Mouse (Mus musculus): ENCODE data around the gene Usp18. TPM values are rescaled to one million over a fixed set of nuclear protein-coding genes. Genes with fewer than 3 reads are reported as not detected.
A peak's percentile ranks its signal among the peaks of the same experiment; 100 is the strongest.

The Usp18 gene
- polyA plus RNA-seq, 1 experiment from 2014 or later: 1.7 TPM

DNA sequence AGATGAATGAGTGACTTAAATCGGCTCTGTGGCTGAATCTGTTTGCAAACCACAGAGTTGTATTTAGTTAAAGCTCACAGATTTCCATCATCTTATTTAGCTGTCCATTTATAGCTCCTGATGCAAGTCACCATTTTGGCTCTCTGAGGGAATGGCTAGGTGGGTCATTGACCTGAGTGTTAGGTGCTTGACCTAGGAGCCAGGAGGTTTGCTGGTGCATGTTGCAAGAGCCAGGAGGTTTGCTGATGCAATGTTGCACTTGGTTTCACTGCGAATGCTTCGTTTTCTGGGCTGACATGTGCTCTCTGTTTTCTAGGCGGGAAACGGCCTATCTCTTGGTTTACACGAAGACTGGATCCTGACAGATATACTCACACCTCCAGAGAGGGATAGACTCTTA, 24.4 kb downstream of the Usp18 start:
- ATAC-seq: no peak
- Histone ChIP-seq H3K27me3 (replicated peaks; ENCODE audit: control insufficient read depth, insufficient read depth, low read length) (no peaks in the 10 kb centered on the region), H3K9me3 (ENCODE audit: control insufficient read depth, low read length) (no peaks in the 10 kb centered on the region), H3K4me1 (ENCODE audit: control insufficient read depth, insufficient read depth, low read depth, low read length) (no peaks in the 10 kb centered on the region), H3K27ac (ENCODE audit: low read depth, low read length) (no peak overlapping the region), H3K4me2 (ENCODE audit: low read length) (no peak overlapping the region), H3K36me3 (ENCODE audit: control insufficient read depth, insufficient read depth, low read length) (no peaks in the 10 kb centered on the region), H3K9ac (ENCODE audit: low read depth, low read length) (no peak overlapping the region; the same call in 1 of the 2 replicates), H3K4me3 (ENCODE audit: low read length) (no peak overlapping the region)
- WGBS: 83% methylated on average over 6 of the region's 6 CpGs

DNA sequence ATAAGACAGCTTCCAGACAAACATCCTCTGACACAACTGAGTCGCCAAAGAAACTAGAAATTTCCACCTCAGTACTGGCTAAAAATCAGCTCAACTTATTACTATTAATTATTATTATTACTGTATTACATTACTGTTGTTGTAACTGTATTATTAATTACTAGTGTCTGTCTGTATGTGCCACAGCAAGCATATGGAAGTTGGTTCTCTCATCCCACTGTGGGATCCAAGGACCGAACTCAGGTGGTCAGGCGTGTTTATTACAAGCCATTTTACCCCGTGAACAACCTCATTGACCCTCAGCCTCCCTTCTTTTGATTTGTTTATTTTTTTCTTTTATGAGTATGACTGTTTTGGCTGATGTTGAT, 26.0 kb downstream of the Usp18 start:
- Histone ChIP-seq H3K27me3 (replicated peaks; ENCODE audit: control insufficient read depth, insufficient read depth, low read length) (no peaks in the 10 kb centered on the region), H3K36me3 (ENCODE audit: control insufficient read depth, insufficient read depth, low read length) (no peaks in the 10 kb centered on the region), H3K9me3 (ENCODE audit: control insufficient read depth, low read length) (no peaks in the 10 kb centered on the region), H3K4me3 (ENCODE audit: low read length) (no peak overlapping the region), H3K4me2 (ENCODE audit: low read length) (peak overlapping the region; percentile 76), H3K4me1 (ENCODE audit: control insufficient read depth, insufficient read depth, low read depth, low read length) (no peaks in the 10 kb centered on the region), H3K9ac (ENCODE audit: low read depth, low read length) (no peak overlapping the region), H3K27ac (ENCODE audit: low read depth, low read length) (no peak overlapping the region)
- 12% methylated on average over 4 of the region's 4 CpGs for WGBS
- peak; percentile 13; the same call in 1 of the 2 replicates for ATAC-seq

DNA sequence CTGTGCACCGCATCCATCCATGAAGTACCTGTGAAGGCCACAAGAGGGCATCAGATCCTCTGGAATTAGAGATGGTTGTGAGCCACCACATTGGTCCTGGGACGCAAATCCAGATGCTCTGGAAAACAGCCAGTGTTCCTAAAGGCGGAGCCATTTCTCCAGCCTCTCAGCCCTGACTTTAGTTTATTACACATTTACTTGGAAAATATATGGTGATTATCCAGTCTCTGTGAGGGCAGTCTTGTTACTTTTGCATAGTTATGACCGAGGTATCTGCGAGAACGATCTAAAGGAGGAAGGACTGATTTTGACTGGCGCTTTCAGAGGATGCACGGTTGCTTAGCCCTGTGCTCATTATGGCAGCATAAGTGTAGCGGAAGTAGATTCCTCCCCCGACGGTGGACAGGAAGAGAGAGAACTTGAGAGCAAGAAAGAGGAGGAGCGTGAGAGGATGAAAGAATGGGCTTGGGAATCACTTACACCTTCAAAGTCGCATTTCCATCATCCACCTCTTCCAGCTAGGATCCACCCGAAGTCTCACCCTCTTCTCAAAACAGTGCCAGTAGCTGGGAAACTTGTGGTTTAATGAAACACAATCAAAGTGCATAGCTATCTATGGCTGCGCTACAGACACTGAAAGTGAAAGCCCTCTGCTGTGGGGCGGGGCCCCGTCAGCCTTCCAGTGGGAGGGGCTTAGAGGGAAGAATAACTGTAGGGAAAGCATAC, 26.5 kb downstream of the Usp18 start:
- no peaks in the 10 kb centered on the region for H3K4me1 ChIP-seq (ENCODE audit: control insufficient read depth, insufficient read depth, low read depth, low read length)
- no peaks in the 10 kb centered on the region for H3K36me3 ChIP-seq (ENCODE audit: control insufficient read depth, insufficient read depth, low read length)
- peak; percentile 96 for ATAC-seq
- peak overlapping the region; percentile 76 for H3K4me2 ChIP-seq (ENCODE audit: low read length)
- WGBS: 9% methylated on average over 17 of the region's 17 CpGs
- H3K4me3 ChIP-seq (ENCODE audit: low read length): peak overlapping the region; percentile 46
- H3K9me3 ChIP-seq (ENCODE audit: control insufficient read depth, low read length): no peaks in the 10 kb centered on the region
- peak overlapping the region; percentile 57; the same call in 1 of the 2 replicates for H3K9ac ChIP-seq (ENCODE audit: low read depth, low read length)
- H3K27ac ChIP-seq (ENCODE audit: low read depth, low read length): peak overlapping the region; percentile 79
- H3K27me3 ChIP-seq (replicated peaks; ENCODE audit: control insufficient read depth, insufficient read depth, low read length): no peaks in the 10 kb centered on the region

- H3K36me3 ChIP-seq (ENCODE audit: control insufficient read depth, insufficient read depth, low read length): no peaks in the 10 kb centered on the region
- ATAC-seq: no peak
- H3K4me1 ChIP-seq (ENCODE audit: control insufficient read depth, insufficient read depth, low read depth, low read length): no peaks in the 10 kb centered on the region
- H3K27ac ChIP-seq (ENCODE audit: low read depth, low read length): no peak overlapping the region
- no peaks in the 10 kb centered on the region for H3K9me3 ChIP-seq (ENCODE audit: control insufficient read depth, low read length)
- H3K9ac ChIP-seq (ENCODE audit: low read depth, low read length): no peak overlapping the region
- no peaks in the 10 kb centered on the region for H3K27me3 ChIP-seq (replicated peaks; ENCODE audit: control insufficient read depth, insufficient read depth, low read length)
- whole genome bisulfite sequencing: 86% methylated on average over 3 of the region's 3 CpGs
- no peak overlapping the region for H3K4me3 ChIP-seq (ENCODE audit: low read length)
- H3K4me2 ChIP-seq (ENCODE audit: low read length): no peak overlapping the region
Observed at GRCm38 (mm10) chr6:121274356-121274755, 28.6 kb downstream of the Usp18 start.

GRCm38 (mm10) chr6:121284132-121284531, 38.4 kb downstream of the Usp18 start:
- Histone ChIP-seq H3K9ac (ENCODE audit: low read depth, low read length) (no peak overlapping the region), H3K4me1 (ENCODE audit: control insufficient read depth, insufficient read depth, low read depth, low read length) (no peaks in the 10 kb centered on the region), H3K9me3 (ENCODE audit: control insufficient read depth, low read length) (no peaks in the 10 kb centered on the region), H3K27me3 (replicated peaks; ENCODE audit: control insufficient read depth, insufficient read depth, low read length) (no peaks in the 10 kb centered on the region), H3K4me2 (ENCODE audit: low read length) (no peak overlapping the region), H3K36me3 (ENCODE audit: control insufficient read depth, insufficient read depth, low read length) (no peaks in the 10 kb centered on the region), H3K27ac (ENCODE audit: low read depth, low read length) (no peak overlapping the region), H3K4me3 (ENCODE audit: low read length) (no peak overlapping the region)
- ATAC-seq: no peak
- 89% methylated on average over 5 of the region's 5 CpGs for WGBS

DNA sequence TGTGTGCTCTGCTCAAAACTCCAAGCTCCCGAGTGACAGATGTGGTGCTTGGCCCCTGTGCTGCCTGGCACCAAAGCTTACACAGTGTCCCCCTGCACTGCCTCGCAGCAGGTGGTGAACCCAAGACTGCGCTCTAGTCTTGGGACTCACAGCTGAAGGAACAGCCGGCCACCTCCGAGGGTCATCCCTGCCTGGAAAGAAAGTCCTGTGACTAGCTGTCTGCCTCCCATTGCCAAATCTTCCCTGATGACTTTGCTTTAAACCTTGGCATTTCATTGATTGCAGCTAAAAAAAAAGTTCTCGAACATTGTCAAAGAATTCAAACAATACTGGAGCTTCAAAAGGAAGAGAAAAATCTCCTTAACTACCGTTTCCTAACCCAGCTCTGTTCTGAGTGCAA, 53.6 kb downstream of the Usp18 start:
- ATAC-seq: no peak
- Histone ChIP-seq H3K9me3 (ENCODE audit: control insufficient read depth, low read length) (no peaks in the 10 kb centered on the region), H3K4me3 (ENCODE audit: low read length) (no peak overlapping the region), H3K4me2 (ENCODE audit: low read length) (no peak overlapping the region), H3K27me3 (replicated peaks; ENCODE audit: control insufficient read depth, insufficient read depth, low read length) (no peaks in the 10 kb centered on the region), H3K27ac (ENCODE audit: low read depth, low read length) (no peak overlapping the region), H3K9ac (ENCODE audit: low read depth, low read length) (no peak overlapping the region), H3K4me1 (ENCODE audit: control insufficient read depth, insufficient read depth, low read depth, low read length) (no peaks in the 10 kb centered on the region), H3K36me3 (ENCODE audit: control insufficient read depth, insufficient read depth, low read length) (no peaks in the 10 kb centered on the region)
- WGBS: 41% methylated on average over 7 of the region's 7 CpGs

GRCm38 (mm10) chr6:121299954-121300353, 54.2 kb downstream of the Usp18 start, which contains the start of gene Slc6a13:
TSS of gene Slc6a13 (plus strand) at chr6:121300227.
- Histone ChIP-seq H3K4me3 (ENCODE audit: low read length) (no peak within 1 kb of the TSS), H3K9ac (ENCODE audit: low read depth, low read length) (no peak within 1 kb of the TSS), H3K27me3 (replicated peaks; ENCODE audit: control insufficient read depth, insufficient read depth, low read length) (no peaks in the 10 kb centered on the region), H3K27ac (ENCODE audit: low read depth, low read length) (no peak within 1 kb of the TSS), H3K4me1 (ENCODE audit: control insufficient read depth, insufficient read depth, low read depth, low read length) (no peaks in the 10 kb centered on the region), H3K9me3 (ENCODE audit: control insufficient read depth, low read length) (no peaks in the 10 kb centered on the region), H3K36me3 (ENCODE audit: control insufficient read depth, insufficient read depth, low read length) (no peaks in the 10 kb centered on the region), H3K4me2 (ENCODE audit: low read length) (no peak within 1 kb of the TSS)
- WGBS: 7% methylated on average over 11 of the region's 11 CpGs
- ATAC-seq: no peak

DNA sequence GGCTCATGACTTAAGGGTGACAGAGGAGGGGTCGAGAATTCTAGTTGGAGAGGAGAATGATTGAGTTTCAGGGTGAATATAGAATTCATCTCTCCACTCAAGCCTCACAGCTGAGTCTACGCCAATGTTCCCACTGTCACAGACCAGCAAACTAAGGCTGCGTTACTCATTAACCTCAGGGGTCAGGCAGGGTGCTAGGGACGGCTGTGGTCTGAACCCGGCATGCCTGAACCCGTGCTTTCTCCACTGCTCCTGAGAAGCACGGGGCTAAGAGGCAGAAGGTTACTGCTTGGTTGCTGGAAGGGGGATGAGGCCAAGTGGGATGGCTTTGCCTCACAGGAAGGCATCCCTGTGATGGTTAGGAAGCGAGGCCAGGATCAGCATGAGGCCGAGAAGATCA, 54.8 kb downstream of the Usp18 start:
- Histone ChIP-seq H3K27ac (ENCODE audit: low read depth, low read length) (no peak overlapping the region), H3K4me1 (ENCODE audit: control insufficient read depth, insufficient read depth, low read depth, low read length) (no peaks in the 10 kb centered on the region), H3K36me3 (ENCODE audit: control insufficient read depth, insufficient read depth, low read length) (no peaks in the 10 kb centered on the region), H3K9me3 (ENCODE audit: control insufficient read depth, low read length) (no peaks in the 10 kb centered on the region), H3K4me3 (ENCODE audit: low read length) (no peak overlapping the region), H3K4me2 (ENCODE audit: low read length) (no peak overlapping the region), H3K9ac (ENCODE audit: low read depth, low read length) (no peak overlapping the region), H3K27me3 (replicated peaks; ENCODE audit: control insufficient read depth, insufficient read depth, low read length) (no peaks in the 10 kb centered on the region)
- ATAC-seq: no peak
- 57% methylated on average over 9 of the region's 9 CpGs for WGBS

DNA sequence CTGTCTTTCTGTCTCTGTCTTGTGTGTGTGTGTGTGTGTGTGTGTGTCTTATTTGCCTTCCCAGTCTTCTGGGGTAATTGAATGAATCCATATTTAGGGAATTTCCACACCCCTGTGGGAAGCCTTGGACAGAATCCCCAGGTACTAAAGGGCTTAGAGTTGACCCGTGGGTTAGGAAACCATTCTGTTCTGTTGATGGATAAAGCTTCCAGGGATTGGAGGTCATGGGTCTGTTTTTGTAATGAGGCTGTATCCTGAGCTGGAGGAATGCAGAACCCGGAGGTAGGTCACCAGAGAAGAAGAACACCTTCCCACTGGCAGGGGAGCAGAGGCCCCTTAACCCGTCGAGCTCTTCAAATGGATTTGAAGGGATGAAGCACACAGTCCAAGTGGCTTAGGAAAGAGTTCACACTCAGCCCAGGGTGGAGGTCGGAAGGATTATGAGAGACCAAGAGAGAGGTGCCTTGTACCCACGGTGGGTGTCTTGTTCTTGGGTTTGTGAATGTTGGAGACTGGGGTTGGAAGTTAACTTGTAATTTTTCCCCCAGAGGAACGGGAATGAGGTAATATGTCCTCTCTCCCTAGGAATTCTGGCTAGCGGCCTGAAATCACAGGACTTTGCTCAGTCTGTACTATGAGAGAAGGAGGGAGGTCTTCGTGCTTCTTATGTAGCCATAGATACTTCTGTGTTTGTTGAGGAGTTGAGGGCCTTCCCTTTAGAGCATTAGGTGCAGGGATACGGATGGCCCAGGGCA, 57.9 kb downstream of the Usp18 start:
- Histone ChIP-seq H3K36me3 (ENCODE audit: control insufficient read depth, insufficient read depth, low read length) (no peaks in the 10 kb centered on the region), H3K4me2 (ENCODE audit: low read length) (no peak overlapping the region), H3K4me1 (ENCODE audit: control insufficient read depth, insufficient read depth, low read depth, low read length) (no peaks in the 10 kb centered on the region), H3K27ac (ENCODE audit: low read depth, low read length) (no peak overlapping the region), H3K27me3 (replicated peaks; ENCODE audit: control insufficient read depth, insufficient read depth, low read length) (no peaks in the 10 kb centered on the region), H3K9ac (ENCODE audit: low read depth, low read length) (no peak overlapping the region), H3K4me3 (ENCODE audit: low read length) (no peak overlapping the region), H3K9me3 (ENCODE audit: control insufficient read depth, low read length) (no peaks in the 10 kb centered on the region)
- no peak for ATAC-seq
- WGBS: 62% methylated on average over 10 of the region's 10 CpGs

All from hindbrain, embryonic 16.5 days (tissue).